Mouse (Mus musculus): ENCODE measurements around the gene Mcat. TPM values are rescaled to one million over a fixed set of nuclear protein-coding genes. Genes with fewer than 3 reads are reported as not detected.

Gene Mcat
- total RNA-seq (2021) = 10 to 100 TPM; 27.5 to 33.5 TPM

DNA sequence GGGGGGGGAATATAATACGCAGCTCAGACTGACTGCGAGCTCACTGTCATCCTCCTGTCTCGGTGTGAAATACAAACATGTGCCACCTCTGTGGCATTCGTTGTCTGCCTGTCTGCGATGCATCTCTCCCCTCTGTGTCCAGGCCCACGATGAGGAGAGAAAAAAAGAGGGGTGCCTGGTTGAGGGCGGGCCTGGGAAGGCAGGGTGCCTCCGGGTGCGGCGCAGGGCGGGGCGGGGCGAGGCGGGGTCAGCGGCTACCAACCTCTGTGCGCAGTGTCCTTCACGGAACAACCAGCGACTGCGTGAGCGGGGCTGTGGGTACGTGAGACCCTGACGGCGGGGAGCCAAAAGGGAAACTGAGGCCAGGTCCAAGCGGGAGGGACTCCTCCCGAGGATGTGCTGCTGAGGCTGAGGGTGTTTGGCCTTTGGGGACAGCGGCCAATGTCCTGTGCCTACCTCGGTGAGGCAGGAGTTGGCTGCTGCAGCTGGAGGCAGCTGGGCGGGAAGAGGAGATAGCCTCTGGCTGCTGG lies at the start of gene Mcat, which contains the start of gene Tspo:
Gene Mcat, minus strand, starts transcription at position 461 of the 530 bp plus-strand sequence.
Gene Tspo, plus strand, starts transcription at position 266 of the 530 bp plus-strand sequence.
- intact Hi-C loops (cut with DNase I) = no loop called here
- DNase-seq (ENCODE audit: low spot score in 2 of 2) = no peak

DNA sequence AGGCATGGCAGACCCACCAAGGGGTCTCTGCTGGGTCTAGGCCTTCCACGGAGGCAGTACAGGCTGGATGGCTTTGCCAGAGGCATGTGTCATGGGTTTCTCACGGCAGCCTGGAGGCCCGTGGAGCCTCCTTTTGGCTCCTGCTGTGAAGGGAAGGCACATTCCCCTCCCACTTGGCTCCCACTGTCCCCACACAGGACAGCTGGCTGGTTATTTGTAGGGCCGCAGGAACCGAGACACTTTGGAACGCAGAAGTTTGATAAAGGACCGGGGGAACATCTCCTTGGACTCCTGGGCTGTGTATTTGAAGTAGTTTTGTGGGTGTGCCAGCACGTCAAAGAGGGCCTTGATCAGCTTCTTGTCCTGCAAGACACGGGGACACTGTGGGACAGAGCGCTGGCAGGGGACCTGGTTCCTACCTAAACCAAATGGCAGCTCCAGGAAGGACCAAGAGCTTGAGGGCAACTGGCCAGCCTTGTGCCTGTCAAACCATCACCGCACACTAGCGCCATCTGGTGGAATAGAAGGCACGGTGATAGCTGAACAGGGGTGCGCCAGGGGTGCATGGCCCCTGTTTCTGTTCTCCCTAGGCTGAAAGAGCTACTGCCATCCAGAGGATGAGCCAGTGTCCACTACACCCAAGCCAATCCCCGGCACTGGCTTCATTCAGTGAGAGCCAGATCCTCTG lies 43.7 kb upstream of the Mcat start:
- intact Hi-C loops (cut with DNase I) = no loop called here
- peak; percentile 40 to 51 for DNase-seq (ENCODE audit: low spot score in 2 of 2)

DNA sequence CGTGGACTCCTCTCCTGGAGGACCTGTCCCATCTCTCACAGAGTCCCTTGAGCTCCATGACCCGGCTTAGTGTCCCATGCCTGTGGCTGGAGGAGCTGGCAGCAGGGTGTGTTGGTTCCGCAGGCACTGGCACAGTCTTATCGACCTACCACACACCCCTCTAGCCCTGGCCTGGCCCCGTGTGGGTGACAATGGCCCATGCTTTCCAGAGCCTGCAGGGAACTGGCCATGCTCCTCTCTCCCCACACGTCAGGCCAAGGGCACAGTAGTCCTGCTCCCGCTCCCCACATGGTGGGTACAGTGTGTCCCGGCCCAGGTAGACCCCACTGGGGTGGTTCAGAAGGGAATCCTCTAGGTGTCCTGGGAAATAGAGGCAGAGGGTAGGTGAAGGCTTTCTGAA lies 43.1 kb upstream of the Mcat start:
- intact Hi-C loops (cut with DNase I) = no loop called here
- no peak for DNase-seq (ENCODE audit: low spot score in 2 of 2)

DNA sequence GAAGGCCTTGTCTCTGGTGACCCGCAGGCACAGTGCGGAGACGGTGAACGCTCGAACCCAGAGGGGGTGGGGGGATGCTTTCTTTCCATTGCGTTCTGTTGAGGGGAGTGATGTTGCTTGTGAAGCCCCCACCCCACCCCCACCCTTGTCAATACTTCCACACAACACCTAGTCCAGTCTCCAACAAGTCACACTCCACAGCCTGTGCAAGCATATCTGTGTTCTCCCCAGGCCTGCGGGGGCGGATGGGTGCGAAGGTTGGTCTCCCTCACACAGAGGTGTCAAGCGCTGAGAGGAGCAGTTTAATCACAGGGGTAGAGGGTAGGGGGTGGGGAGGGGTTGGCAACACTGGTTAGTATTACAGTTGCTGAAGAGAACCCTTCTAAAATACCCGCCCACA lies 42.6 kb upstream of the Mcat start:
- intact Hi-C loops (cut with DNase I) = no loop called here
- DNase-seq (ENCODE audit: low spot score in 2 of 2) = no peak

DNA sequence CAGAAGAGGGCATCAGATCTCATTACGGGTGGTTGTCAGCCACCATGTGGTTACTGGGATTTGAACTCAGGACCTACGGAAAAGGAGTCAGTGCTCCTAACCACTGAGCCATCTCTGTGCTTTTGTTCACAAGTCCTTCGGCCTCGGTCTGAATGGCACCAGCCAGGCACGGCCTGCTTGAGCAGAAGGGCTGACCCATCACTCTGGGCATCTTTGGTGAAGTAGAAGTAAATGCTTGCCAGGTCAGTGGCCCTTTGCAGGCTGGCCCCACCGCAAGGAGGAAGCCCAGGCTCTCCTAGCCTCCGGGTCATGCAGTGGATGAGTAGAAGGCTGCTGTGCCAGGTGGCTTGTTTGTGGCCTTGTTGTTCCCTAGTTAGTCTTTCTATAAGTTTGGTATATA lies 39.8 kb upstream of the Mcat start:
- no peak for DNase-seq (ENCODE audit: low spot score in 2 of 2)
- intact Hi-C loops (cut with DNase I) = no loop called here

DNA sequence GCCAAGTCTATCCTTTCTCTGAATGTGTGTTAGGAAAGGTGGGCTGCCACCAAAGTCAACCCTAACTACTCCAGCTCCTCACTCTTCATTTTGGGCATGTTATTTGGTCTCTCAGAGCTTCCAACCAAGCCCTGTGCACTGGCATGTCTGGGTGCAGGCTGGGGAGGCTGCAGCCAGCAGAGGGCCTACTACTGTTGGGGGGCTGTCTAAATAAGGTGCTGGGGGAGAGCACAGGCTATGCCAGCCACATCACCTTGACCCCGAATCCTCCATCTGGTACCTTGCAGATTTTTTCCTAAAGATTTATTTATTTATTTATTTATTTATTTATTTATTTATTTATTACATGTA lies 39.4 kb upstream of the Mcat start:
- intact Hi-C loops (cut with DNase I) = no loop called here
- no peak for DNase-seq (ENCODE audit: low spot score in 2 of 2)

DNA sequence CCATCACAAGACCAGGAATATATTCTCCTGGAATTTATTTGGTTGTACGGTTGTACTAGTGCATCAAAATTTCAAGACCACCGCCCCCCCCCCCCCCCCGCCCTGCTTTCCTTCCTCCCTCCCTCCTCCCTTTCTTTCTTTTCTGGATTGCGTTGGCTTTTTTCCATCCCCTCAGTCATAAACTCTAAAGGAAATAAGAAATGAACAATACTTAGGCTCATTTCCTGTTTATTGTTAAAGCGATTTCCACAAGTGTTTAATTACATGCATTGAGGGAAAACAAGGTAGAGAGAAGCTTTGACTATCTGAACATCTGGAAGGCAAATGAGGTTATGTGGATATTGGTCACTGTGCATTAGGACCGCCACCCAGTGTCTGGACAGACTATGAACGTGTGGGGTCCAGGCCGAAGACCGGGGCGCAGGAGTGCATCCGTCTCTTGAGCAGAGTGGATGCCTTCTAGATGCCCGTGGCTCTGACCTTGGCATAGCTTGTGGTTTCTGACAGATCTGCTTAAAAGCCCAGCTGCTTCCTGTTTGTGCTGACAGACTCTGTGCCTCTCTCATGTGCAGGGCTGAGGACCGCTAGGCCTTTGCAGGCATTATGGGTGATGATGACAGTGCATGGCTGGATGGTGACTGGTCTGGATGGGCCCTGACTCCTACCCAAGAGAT lies 38.9 kb upstream of the Mcat start:
- DNase-seq (ENCODE audit: low spot score in 2 of 2) = no peak
- intact Hi-C loops (cut with DNase I) = no loop called here

DNA sequence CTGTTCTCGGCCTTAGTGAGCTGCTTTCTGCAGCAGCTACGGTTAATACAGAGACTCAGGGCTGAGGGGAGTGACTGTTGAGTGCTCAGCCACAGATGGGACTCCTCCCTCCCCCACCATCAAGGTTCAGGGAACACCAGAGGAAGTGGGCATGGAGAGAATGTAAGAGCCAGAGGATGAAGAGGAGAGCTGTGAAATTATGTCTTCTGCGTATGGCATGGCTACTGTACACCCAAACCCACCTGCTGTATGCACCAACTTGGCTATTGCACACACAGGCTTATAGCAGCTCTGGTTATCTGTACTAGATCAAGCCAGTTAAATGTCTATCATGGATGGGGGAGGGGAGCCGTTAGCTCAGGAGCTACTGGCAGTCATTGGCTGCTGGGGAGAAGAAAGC lies 37.6 kb upstream of the Mcat start:
- intact Hi-C loops (cut with DNase I) = no loop called here
- DNase-seq (ENCODE audit: low spot score in 2 of 2) = no peak

DNA sequence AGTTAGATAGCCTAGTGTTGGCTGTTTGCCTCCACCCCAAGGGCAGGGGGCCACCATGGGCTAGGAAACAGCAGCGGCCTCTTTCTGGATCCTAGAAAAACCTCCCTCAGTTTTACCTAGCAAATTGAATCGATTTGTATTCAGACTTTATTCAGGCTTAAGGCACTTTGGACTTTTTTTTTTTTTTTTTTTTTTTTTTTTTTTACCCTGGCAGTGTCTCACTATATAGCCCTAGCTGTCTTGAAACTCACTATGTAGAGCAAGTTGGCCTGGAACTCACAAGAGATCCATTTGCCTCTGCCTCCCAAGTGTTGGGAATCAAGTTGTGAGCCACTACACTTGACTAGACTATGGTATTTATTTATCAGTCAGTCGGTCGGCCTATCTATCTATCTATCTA lies 33.2 kb upstream of the Mcat start:
- intact Hi-C loops (cut with DNase I) = no loop called here
- no peak for DNase-seq (ENCODE audit: low spot score in 2 of 2)

DNA sequence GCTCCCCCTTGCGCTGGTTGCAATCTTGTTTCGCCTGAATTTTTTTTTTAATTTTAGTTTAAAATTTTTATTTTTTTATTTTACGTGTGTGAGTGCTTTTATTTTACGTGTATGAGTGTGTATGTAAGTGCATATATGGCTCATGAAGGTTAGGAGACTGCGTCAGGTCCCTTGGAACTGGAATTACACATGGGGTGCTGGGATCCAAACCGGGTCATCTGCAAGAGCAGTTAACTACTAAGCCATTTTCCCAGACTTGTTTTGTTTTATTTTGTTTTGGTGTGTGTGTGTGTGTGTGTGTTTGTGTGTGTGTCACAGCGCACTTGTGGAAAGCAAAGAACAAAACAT lies 31.8 kb upstream of the Mcat start:
- intact Hi-C loops (cut with DNase I) = no loop called here
- no peak for DNase-seq (ENCODE audit: low spot score in 2 of 2)

DNA sequence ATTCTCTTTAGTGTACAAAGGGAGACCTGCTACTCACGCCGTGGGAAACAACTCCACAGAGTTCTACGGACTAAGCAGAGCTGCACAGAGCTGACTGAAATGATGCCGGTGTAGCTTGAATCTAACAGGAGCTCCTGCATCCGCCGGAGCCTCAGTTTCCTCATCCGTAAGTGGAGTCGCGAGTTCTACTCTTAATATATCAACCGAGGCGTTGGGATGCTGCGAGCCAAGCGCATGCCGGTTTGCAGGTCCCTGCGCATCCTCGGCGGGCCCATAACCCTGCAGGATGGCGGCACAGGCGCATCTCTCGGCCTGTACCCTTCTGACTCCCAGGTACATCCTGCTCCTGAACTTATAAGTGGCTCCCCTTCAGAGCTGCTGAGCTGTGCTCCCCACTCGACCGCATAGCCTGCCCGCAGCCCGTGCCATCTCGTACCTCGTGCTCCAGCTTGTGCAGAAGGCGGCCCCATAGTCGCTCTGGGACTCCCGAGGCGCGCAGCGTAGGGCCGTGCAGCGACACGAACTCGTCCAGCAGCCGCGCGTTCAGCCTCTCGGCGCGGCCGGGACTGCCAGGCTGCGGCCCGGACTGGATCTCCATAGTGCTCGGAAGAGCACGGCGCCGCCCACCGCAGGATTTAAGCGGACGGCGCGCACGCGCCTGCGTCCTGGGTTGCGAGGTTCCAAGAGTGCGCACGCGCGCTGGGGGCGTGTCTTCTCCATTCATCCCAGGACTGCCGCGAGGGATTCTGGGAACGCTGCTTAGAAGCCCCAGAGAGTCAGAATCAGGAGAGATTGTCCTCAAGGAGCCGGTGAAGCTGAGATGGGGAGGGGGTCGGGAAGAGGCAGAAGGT lies 31.2 kb upstream of the Mcat start, which contains the start of gene Ttll12:
Gene Ttll12, minus strand, starts transcription at position 645 of the 851 bp plus-strand sequence.
- intact Hi-C loops (cut with DNase I) = no loop called here
- peak; percentile 94 to 95 for DNase-seq (ENCODE audit: low spot score in 2 of 2)

DNA sequence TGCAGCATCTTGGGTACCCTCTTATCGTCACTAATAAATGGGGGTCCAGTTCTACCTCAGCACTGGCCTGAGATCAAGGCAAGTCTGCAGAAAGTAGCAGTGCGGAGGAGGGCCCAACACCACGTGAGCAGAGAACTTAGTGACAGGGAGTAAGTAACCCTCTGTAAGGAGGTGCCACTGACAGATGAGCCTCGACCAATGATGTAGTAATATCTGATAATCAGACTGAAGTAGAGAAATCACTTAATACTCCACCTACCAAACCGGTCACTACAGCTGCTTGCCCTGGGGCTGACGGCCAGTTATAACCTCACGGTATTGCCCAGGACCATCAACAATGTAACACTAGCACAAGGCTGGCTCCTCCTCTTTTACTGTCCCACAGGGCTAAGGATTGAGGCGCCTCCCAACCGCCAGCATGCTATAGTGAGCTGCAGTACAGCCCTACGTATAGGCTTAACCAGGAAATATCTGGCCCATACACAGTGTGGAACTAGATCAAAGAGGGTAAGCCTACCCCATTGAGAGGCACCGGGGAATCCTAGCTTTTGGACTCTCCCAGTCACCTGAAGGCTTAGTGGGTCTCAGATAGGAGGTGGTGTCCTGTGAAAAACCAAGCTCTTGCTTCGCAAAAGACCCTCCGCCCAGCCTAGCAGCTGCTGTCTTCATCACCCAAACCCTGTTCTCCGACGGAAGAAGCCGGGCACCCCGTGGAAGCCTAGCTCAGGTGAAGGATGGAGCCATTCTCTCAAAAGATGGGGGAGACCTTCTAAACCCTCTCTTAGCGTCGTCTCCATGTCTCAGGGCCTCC lies 30.3 kb upstream of the Mcat start:
- intact Hi-C loops (cut with DNase I) = no loop called here

DNA sequence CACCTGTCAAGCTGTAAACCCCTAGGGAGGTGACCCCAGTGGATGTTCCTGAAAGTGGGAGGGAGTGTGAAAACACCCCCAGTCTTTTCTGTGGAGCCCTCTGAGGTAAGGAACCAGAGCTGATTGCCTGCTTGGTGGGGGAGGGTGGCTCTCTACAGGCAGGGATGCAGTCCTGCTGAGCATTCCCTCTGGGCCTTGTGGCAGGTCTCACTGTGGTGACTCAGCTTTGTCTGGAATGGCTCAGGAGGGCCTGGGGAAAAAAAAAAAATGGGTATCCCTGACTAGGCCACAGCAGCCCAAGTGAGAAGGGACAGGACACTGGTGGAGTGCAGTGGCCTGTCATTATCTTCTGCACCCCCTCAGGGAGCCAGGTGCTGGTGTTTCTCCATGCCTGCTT lies 29.6 kb upstream of the Mcat start:
- intact Hi-C loops (cut with DNase I) = no loop called here

More for the DNA sequence above, 30.3 kb upstream of the Mcat start:
- DNase-seq (ENCODE audit: low spot score in 2 of 2) = no peak

DNA sequence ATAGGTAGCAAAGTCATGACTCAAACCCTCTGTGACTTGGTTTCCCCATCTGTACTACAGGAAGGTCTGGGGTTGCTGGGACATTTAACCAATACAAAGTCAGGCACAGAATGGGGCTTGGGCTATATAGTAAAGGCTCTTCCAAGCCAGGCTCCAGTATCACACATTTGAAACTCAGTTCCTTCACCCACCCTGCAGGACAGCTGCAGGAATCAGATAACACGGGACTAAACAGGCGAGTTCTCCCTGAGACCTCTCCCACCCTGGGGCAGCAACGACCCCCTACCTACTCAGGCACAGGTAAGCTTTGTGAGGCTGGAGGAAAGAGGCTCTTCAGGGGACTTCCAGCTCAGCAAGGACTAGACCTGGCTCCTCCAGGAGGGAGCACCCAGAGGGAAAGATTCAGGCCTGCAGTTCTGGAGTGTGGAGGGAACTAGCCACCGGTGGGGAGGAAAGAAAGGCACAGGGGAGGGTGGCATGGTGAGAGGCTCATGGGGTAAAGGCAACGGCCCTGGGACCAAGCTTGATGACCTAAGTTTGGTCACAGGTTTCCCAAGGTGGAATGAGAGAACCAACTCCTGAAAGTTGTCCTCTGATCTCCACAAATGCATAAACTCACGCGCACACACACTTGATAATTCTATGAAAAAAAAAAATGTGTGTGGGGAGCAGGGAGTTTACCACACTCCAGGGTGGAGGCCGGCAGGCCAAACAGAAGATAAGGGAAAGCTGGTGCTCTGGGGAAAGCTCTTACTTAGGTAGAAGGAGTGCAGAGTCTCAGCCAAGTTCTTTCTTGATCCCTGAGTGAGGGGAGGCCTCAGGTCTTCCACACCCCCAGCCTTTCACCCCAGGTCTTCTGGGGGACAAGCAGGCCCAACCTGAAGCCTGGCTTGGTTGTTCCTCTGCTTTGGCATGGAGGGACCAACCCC lies 28.9 kb upstream of the Mcat start:
- intact Hi-C loops (cut with DNase I) = no loop called here

More for the DNA sequence above, 29.6 kb upstream of the Mcat start:
- no peak for DNase-seq (ENCODE audit: low spot score in 2 of 2)

DNA sequence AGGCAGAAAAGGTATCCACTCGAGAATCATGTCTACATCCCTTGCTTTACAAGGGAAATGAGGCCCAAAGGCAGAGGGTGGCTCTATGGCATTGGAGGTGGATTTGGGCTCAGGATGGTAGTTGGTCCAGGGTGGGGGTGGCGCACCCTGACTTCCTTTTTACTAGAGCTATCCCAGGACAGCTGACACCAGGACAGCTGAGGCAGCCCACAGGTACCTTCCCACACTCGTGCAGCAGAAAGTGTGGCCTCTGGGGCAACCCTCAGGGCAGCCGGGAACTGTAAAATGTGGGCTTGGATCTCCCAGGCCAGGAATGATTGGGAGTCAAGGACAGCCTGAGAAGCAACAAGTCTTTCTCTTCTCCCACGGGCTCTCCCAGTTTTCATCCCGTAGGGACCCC lies 28.2 kb upstream of the Mcat start:
- intact Hi-C loops (cut with DNase I) = no loop called here
- no peak for DNase-seq (ENCODE audit: low spot score in 2 of 2)

More for the DNA sequence above, 28.9 kb upstream of the Mcat start:
- no peak for DNase-seq (ENCODE audit: low spot score in 2 of 2)

DNA sequence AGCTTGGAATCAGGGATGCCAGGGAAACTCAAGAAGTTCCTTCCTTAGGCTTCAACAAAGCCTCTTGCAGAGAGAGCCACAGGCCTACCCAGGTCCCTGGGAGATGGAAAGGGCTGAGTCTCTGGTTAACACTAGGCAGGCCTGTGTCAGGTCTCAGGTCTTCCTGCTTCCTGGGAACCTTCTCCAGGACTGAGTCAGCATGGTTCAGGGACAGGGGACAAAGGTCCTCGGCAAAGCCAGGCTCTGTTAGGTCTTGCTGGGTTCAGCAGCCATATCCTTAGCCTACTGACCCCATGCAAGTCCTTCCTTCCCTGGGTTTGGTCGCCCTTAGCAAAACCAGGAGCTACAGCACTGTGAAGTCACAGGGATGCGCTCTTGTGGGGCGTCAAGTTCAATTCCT lies 27.3 kb upstream of the Mcat start:
- no peak for DNase-seq (ENCODE audit: low spot score in 2 of 2)
- intact Hi-C loops (cut with DNase I) = no loop called here

DNA sequence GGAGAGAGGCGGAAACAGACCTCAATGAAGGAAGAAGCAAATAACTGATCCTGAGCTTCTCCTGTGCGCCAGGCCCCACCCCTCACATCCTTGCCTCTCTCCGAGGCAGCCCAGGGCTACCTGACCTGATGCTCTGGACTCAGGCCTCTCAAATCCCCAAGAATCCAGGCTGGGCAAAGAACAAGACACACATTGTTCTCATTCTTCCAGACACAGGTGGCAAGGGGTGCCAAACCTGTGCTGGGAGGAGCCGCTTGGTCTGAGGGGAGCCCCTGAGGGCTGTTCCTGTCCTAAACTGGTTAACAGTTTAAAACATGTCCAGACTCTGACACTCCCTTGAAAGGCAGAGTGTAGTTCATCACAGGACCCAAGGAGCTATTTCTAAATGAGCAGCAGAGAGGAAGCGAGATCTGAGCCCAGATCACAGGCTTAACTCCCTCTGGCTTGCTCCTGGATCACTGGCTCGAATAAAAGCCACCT lies 21.2 kb upstream of the Mcat start:
- intact Hi-C loops (cut with DNase I) = no loop called here
- no peak for DNase-seq (ENCODE audit: low spot score in 2 of 2)

DNA sequence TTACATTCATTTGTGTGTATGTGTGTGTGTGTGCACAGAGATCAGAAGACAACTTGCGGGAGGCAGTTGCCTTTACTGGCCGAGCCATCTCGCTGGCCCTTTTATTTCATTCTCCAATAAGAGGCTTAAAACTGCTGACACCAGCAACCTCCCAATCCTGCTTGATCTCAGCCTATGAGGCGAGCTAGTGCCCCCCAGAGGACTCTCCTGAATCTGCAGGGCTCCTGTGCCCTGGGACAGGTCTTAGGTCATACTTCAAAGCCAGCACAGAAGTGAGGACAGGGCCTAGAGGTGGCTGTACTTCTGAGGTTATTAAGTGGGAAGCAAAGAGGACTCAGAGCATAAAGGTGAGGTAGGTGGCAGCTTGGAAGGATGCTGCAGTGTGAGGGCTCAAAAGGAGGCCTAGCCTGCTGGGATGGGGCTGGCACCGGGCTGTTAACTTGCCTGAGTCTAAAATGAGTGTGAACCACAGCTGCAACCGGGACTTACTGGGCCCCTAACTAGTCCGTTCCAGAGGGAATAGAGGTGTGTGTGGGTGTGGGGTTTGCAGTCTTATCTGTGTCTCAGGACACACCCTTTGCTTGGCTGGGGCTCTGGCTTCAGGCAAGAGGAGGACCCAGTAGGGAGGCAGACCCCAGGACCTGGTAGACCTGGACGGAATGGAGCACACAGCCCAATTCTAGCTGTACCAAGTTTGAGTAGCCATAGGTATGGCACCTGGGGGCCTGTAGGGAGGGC lies 20.0 kb upstream of the Mcat start:
- intact Hi-C loops (cut with DNase I) = no loop called here
- DNase-seq (ENCODE audit: low spot score in 2 of 2) = no peak

Data from left cerebral cortex, postnatal 36 days (tissue).